Mouse (Mus musculus) G1E (cell line): Measurements from ENCODE around the gene Plod2.

ENCODE experiments used
- CTCF ChIP-seq: IDR thresholded peaks from 2 replicates; pipeline ENCODE4 v1.5.1; 2012; ENCODE audit warnings: low read depth, low read length, inconsistent platforms, mixed read lengths
- GATA1 ChIP-seq: IDR thresholded peaks from 2 replicates; pipeline ENCODE4 v1.6.1; 2012; ENCODE audit warnings: borderline replicate concordance, low read length, inconsistent platforms, mixed read lengths
- POLR2AphosphoS5 ChIP-seq: IDR thresholded peaks from 2 replicates; pipeline ENCODE4 v1.6.1; 2012; ENCODE audit warnings: low read depth, low read length, inconsistent platforms; ENCODE audit not compliant: insufficient replicate concordance
- TAL1 ChIP-seq: conservative IDR thresholded peaks from 2 replicates; pipeline ENCODE4 v1.6.1; 2012; ENCODE audit warnings: low read depth, low read length, inconsistent platforms, mixed read lengths

DNA sequence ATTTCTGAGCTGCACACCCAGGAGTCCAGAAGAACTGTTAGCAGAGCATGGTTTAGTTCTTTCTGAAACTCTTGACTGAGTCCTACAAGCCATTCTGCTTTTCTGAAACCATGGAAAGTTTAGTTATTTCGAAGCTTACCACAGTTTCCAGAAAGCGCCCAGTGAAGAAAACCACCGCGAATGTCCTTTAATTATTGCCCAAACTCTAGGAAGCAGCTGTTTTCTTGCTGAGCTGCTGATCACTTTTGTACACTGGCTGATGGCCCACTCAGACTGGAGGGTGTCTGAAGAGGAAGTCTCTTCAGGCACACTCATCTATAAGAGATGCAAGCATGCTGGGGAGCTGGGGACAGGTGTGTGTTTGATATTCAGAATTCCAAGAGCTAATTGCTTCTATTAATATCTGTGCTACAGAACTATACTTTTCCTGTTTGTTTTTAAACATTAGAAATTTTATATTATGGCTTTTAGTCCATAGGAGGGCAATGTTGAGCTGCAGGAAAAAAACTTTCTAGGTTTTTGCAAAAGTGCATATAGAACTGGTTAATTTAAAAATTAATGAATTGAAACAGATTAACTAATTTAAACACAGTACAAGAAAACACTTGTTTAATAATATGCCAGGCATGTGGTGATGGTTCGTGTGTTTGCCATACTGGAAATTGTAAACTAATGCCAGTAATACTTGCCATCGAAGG, 97.3 kb downstream of the Plod2 start:
- TF ChIP-seq CTCF = no peak
- no peak for TF ChIP-seq GATA1
- TF ChIP-seq POLR2AphosphoS5 = no peak
- no peak for TF ChIP-seq TAL1
